Mouse (Mus musculus) hindbrain, embryonic 13.5 days (tissue): ENCODE results near the gene Fancc. TPM values are rescaled to one million over a fixed set of nuclear protein-coding genes. Genes with fewer than 3 reads are reported as not detected.
A peak's percentile ranks its signal among the peaks of the same experiment; 100 is the strongest.

ENCODE experiments used
- ATAC-seq: fragments of 200-750 bp; cut with Nextera tagmentation; 2 replicates; pipeline ENCODE4 v1.8.0; 2017; ENCODE audit warnings: moderate TSS enrichment; ENCODE audit not compliant: low FRiP score
- H3K27ac ChIP-seq: fragments of 300-500 bp; sonication (generic); 2 replicates; pipeline ENCODE4 v1.5.1; 2015; ENCODE audit warnings: inconsistent platforms, mild to moderate bottlenecking, moderate library complexity
- H3K27me3 ChIP-seq: fragments of 300-500 bp; sonication (generic); 2 replicates; pipeline ENCODE4 v1.6.1; 2015; ENCODE audit warnings: mild to moderate bottlenecking, inconsistent platforms
- H3K36me3 ChIP-seq: fragments of 300-500 bp; sonication (generic); 2 replicates; pipeline ENCODE4 v1.6.1; 2015; ENCODE audit warnings: mild to moderate bottlenecking, inconsistent platforms
- H3K4me1 ChIP-seq: fragments of 300-500 bp; sonication (generic); replicated peaks from 2 replicates; pipeline ENCODE4 v1.6.1; 2015; ENCODE audit warnings: inconsistent platforms
- H3K4me2 ChIP-seq: fragments of 300-500 bp; sonication (generic); 2 replicates; pipeline ENCODE4 v1.6.1; 2015; ENCODE audit warnings: inconsistent platforms, mild to moderate bottlenecking, moderate library complexity
- H3K4me3 ChIP-seq: fragments of 300-500 bp; sonication (generic); 2 replicates; pipeline ENCODE4 v1.5.1; 2015; ENCODE audit warnings: mild to moderate bottlenecking, inconsistent platforms
- H3K9ac ChIP-seq: fragments of 300-500 bp; sonication (generic); 2 replicates; pipeline ENCODE4 v1.6.1; 2015; ENCODE audit warnings: mild to moderate bottlenecking, inconsistent platforms
- H3K9me3 ChIP-seq: fragments of 300-500 bp; sonication (generic); 2 replicates; pipeline ENCODE4 v1.6.1; 2016; ENCODE audit warnings: inconsistent platforms
- WGBS: fragments of 180-500 bp; shearing (Covaris S2); methylation state at CpG from one replicate; pipeline ENCODE4 v1.1.7; 2015; 5-methylcytosine and 5-hydroxymethylcytosine counted together
- polyA plus RNA-seq: library from polyadenylated mRNA; unstranded; fragments of >200 nt; fragmentation: Nextera tagmentation; extraction: Ambion mirVana; gene quantifications from 2 replicates; pipeline ENCODE4 v1.2.1, GENCODE M21; 2015

Gene Fancc
- polyA plus RNA-seq, 1 experiment from 2014 or later: 16.3 TPM

DNA sequence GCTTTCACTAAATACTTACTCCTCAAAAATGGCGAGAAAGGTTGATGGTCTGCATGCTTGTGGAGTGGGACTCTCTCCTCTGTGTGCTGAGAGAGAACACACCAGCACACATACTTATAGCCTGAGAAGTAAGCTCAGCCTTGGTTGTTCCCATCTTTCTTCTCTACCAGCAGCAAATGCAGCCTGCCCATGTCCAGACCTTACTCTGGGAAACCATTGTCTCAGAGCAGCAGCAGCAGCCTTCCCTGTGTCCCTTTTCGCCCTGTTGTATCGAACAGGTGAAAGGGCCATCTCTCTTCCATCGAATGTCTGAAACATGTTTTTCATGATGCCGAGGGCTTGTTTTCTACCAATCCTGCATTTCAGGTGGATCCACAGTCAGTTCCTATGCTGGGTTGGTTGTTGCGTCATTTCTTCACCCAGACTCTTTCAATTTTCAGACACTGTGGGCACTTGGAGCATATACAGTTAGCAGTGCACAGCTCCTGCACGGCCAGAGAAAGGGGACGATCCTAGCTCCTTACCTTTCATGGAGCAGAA, 246.6 kb downstream of the Fancc start:
- ATAC-seq: no peak
- H3K4me1 ChIP-seq: 0 out of 2 replicates have a peak, but pooled peaks cover 8% of the 10 kb centered on the region
- H3K27ac ChIP-seq: no peak overlapping the region
- H3K36me3 ChIP-seq: no peaks in the 10 kb centered on the region
- H3K9me3 ChIP-seq: no peaks in the 10 kb centered on the region
- no peak overlapping the region for H3K4me2 ChIP-seq
- WGBS: 95% methylated on average over 8 of the region's 8 CpGs
- H3K4me3 ChIP-seq: no peak overlapping the region
- H3K27me3 ChIP-seq: no peaks in the 10 kb centered on the region
- H3K9ac ChIP-seq: no peak overlapping the region

DNA sequence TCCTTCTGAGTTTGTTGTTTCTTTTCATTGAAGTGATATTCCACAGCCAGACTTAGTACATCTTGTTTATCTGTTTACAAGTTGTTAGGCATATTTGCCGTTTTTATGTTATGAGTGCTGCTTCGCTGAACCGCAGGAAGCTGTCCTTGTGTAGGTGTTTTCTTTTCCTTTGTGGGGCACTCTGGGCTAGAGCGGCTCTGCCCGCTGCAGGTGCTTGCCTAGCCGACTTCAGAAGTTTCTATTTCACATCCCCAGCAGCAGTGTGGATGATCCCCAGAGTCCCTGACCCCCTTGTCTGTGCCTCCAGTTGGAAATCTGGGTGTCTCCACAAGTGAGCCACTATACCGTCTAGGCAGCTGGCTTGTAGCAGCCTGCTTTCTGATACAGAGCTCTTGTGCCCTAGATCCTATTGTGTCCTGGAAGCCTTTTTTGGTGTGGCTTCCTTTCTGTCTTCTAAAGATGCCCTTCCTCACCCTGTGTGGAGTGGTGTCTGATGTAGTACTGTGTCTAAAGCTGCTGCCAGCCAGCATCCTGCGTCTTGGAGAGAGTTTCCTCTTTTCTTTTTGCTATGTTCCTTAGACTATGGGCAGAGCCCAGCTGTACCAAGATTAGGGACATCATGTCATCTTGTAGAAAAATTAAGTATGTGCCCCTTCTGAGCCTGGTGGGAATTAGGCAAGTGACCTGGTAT, 247.2 kb downstream of the Fancc start:
- Histone ChIP-seq H3K4me2 (no peak overlapping the region), H3K4me1 (peaks cover 10% of the 10 kb centered on the region; the same call in 1 of the 2 replicates), H3K27ac (no peak overlapping the region), H3K4me3 (no peak overlapping the region), H3K36me3 (no peaks in the 10 kb centered on the region), H3K27me3 (no peaks in the 10 kb centered on the region), H3K9ac (no peak overlapping the region), H3K9me3 (no peaks in the 10 kb centered on the region)
- no peak for ATAC-seq
- 83% methylated on average over 8 of the region's 8 CpGs for WGBS

DNA sequence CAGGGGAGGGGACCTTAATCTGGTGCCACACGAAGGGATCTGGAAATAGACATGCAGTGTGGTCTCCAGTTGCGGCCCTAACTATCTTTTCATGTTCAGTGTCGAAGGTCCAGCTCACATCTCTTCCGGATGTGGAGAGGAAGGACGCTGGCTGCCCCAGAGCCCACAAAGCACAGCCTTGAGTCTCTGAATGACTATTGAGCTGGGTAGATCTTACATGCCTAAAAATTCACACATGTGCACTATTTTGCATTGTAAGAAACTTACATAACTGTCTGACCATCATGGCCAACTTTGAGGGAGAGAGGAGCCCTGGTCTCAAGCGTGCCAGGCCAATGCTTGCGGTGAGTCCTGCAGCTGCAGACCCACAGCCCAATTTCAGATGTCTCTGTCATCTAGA, 247.9 kb downstream of the Fancc start:
- no peak overlapping the region for H3K4me3 ChIP-seq
- no peaks in the 10 kb centered on the region for H3K36me3 ChIP-seq
- H3K9me3 ChIP-seq: no peaks in the 10 kb centered on the region
- WGBS: 91% methylated on average over 7 of the region's 7 CpGs
- ATAC-seq: no peak
- no peak overlapping the region for H3K27ac ChIP-seq
- no peak overlapping the region for H3K4me2 ChIP-seq
- H3K4me1 ChIP-seq: peaks cover 13% of the 10 kb centered on the region
- H3K27me3 ChIP-seq: no peaks in the 10 kb centered on the region
- no peak overlapping the region for H3K9ac ChIP-seq

DNA sequence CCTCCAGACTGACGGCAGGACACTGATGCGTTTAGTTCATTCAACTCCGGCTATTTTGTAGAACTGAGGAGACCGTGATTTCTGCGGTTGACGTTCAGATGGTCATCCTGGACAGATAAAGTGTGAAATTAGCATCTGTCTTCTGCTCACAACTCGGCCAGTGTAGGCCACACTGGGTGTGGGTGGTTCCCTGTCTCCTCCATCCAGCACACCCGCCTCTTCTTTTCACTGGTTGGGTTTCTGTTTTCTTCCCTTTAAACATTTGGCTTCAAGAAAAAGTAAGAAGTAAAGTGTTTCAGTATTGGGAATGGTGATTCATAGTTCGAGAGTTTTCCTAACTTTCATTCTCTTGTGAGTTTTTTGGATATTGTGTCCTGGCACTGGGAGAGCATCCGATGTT, 248.8 kb downstream of the Fancc start:
- H3K36me3 ChIP-seq: no peaks in the 10 kb centered on the region
- peaks cover 17% of the 10 kb centered on the region for H3K4me1 ChIP-seq
- no peaks in the 10 kb centered on the region for H3K9me3 ChIP-seq
- no peak overlapping the region for H3K4me2 ChIP-seq
- no peak overlapping the region for H3K4me3 ChIP-seq
- no peak overlapping the region for H3K9ac ChIP-seq
- ATAC-seq: no peak
- no peaks in the 10 kb centered on the region for H3K27me3 ChIP-seq
- no peak overlapping the region for H3K27ac ChIP-seq
- 94% methylated on average over 10 of the region's 10 CpGs for WGBS

DNA sequence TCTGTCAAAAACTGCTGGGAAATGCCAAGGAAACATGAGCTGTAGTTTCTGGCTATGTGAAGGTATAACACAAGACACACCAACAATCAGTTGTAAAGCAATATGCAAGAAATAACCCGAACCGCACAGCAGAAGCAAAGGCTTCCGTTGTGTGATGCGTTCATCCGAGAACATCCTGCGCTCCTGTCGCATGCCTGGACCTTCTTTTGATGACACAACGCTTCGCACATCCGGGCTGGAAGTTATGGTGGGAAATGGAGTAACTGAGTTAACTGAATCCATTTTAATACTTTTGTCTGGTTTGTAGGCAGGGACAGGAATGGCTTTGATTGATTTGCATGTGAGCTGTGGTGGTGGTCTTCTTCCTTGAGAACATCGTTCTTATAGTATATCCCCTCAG, 249.4 kb downstream of the Fancc start:
- Histone ChIP-seq H3K4me3 (no peak overlapping the region), H3K4me1 (peaks cover 22% of the 10 kb centered on the region), H3K9ac (no peak overlapping the region), H3K27me3 (no peaks in the 10 kb centered on the region), H3K36me3 (no peaks in the 10 kb centered on the region), H3K27ac (no peak overlapping the region), H3K4me2 (no peak overlapping the region), H3K9me3 (no peaks in the 10 kb centered on the region)
- no peak for ATAC-seq
- WGBS: 93% methylated on average over 11 of the region's 11 CpGs

DNA sequence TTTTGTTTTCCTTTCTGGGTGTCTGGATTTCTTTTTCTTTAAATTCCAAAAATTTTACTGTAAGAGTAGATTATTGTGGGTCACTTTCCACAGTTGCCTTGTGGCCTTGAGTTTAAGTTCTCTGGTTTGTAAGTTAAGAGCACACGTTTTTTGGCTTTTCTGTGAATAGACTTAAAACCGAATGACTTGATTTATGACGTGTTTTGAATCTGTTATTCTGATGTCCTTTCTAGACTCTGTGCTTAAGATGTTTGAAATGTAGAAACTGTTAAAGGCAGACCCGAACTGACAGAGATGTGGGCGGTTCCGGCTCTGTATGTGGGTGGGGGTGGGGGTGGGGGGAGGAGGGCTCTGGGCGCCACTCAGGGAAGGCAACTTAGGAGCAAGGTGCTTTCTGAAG, 250.0 kb downstream of the Fancc start:
- Histone ChIP-seq H3K4me1 (peaks cover 25% of the 10 kb centered on the region), H3K9me3 (no peaks in the 10 kb centered on the region), H3K27me3 (no peaks in the 10 kb centered on the region), H3K27ac (no peak overlapping the region), H3K4me2 (no peak overlapping the region), H3K9ac (no peak overlapping the region), H3K36me3 (no peaks in the 10 kb centered on the region), H3K4me3 (no peak overlapping the region)
- no peak for ATAC-seq
- WGBS: 63% methylated on average over 7 of the region's 7 CpGs

DNA sequence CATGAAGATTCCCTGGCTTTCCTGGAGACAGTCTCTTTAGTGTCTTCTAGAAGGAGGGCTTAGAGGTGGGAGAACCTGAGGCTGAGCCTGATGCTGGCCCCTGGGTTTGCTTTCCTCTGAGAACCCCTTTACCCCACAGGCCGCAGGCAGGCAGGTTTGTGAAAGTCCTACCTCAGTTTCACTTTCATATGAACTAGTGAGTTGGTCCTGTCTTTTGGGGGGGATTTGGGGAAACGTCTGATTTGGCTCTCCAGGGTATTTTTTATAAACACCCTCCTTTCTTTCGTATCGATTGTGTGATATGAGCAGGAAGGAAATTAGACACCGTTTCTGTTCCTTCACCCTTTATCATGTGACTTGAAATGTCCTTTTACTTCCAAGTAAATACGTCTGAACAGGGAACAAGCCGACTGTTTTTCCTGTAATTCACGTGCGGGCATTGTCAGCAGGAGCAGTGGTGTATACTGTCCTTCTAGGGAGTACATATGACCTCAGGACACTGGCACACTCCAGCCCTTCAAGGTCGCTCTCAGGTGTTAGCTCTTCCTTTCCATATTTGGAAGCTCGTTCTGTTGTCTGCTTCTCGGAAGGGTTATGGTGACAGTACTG, 250.6 kb downstream of the Fancc start:
- Histone ChIP-seq H3K27ac (no peak overlapping the region), H3K4me2 (no peak overlapping the region), H3K4me3 (no peak overlapping the region), H3K9ac (no peak overlapping the region), H3K9me3 (no peaks in the 10 kb centered on the region), H3K27me3 (no peaks in the 10 kb centered on the region), H3K4me1 (peaks cover 29% of the 10 kb centered on the region), H3K36me3 (no peaks in the 10 kb centered on the region)
- WGBS: 85% methylated on average over 12 of the region's 12 CpGs
- no peak for ATAC-seq

DNA sequence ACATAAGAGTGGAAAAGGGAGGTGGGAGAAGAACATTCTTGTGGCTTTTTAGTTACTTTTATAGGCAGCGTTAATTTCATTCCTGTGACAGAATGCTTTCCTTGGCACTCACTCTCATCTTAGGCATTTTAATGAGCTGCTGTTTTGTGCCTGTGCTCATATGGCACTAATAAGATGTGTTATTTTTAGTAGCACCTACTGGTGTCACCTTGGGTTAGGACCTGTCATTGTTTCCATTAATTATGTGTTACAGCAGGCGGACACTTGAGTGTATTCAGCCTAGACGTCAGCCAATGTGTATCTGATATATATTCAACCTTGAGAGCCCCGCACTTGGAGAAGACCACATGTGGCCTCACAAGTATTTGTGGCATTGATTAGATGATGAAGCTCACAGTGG, 251.3 kb downstream of the Fancc start:
- ATAC-seq: no peak
- Histone ChIP-seq H3K4me3 (no peak overlapping the region), H3K9ac (no peak overlapping the region), H3K9me3 (no peaks in the 10 kb centered on the region), H3K4me2 (no peak overlapping the region), H3K27me3 (no peaks in the 10 kb centered on the region), H3K27ac (no peak overlapping the region), H3K36me3 (no peaks in the 10 kb centered on the region), H3K4me1 (peaks cover 30% of the 10 kb centered on the region)
- 58% methylated on average over 4 of the region's 4 CpGs for WGBS

DNA sequence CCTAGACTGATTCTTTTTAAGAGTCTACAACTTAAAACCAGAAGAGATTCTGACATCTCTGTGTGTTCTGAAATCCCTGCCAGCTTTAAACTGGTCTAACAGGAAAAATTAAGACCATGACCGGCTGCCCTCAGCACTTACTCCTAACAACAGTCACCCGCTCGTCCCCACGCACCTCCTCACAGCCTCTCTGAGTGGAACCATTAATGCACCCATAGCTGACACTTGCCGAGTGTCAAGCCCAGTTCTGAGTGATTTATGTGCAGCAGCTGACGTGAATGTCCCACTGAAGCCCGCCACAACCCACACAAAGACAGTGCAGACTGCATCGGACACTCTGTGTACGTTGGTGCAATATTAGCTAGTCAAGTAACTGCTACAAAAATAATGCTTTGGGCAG, 251.9 kb downstream of the Fancc start:
- Histone ChIP-seq H3K27me3 (no peaks in the 10 kb centered on the region), H3K4me3 (no peak overlapping the region), H3K9me3 (no peaks in the 10 kb centered on the region), H3K27ac (no peak overlapping the region), H3K4me2 (no peak overlapping the region), H3K36me3 (no peaks in the 10 kb centered on the region), H3K9ac (no peak overlapping the region), H3K4me1 (peaks cover 36% of the 10 kb centered on the region)
- 46% methylated on average over 9 of the region's 9 CpGs for whole genome bisulfite sequencing
- ATAC-seq: no peak

DNA sequence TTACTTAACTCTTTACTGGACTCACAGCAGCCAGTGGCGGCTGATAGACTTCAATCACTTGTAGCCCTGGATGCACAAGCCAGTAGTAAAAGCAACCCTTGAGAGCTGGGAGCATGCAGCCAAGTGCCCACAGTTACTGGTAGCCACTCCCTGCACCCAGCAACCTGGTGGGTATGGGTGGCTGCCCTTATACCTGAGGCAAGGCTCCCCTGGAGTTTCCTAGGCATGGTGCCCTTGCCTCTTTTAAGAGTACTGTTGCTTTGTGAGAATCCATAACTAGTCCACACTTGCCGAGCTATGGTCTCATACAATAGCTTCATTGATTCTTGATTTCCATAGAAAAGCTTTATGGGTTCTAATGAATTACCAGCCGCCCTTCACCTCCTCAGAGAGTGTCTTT, 252.7 kb downstream of the Fancc start:
- Histone ChIP-seq H3K27me3 (no peaks in the 10 kb centered on the region), H3K9me3 (no peaks in the 10 kb centered on the region), H3K27ac (no peak overlapping the region), H3K4me2 (no peak overlapping the region), H3K4me1 (peaks cover 37% of the 10 kb centered on the region), H3K4me3 (no peak overlapping the region), H3K9ac (no peak overlapping the region), H3K36me3 (no peaks in the 10 kb centered on the region)
- no peak for ATAC-seq
- WGBS: 55% methylated on average over 3 of the region's 3 CpGs

DNA sequence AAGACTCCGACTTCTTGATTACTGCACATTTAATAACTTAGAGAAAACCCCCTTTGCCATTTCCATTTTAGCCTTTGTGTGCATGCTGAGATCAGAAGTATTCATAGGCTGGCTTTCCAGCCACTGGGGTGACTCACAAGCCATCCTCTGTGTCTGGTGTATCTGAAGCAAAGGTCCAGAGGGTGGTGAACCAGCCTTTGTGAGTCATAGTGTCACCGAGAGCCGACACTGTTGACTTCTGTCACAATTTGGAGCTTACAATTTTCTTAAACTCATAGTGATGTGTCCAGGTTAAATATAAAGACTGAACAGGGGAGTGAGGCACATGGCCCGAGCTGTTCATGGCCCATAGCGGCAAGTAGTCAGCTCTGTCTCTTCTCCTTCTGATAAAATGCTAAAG, 253.5 kb downstream of the Fancc start:
- H3K36me3 ChIP-seq: no peaks in the 10 kb centered on the region
- no peaks in the 10 kb centered on the region for H3K27me3 ChIP-seq
- ATAC-seq: no peak
- no peaks in the 10 kb centered on the region for H3K9me3 ChIP-seq
- H3K4me3 ChIP-seq: no peak overlapping the region
- no peak overlapping the region for H3K4me2 ChIP-seq
- H3K9ac ChIP-seq: no peak overlapping the region
- WGBS: 78% methylated on average over 5 of the region's 5 CpGs
- no peak overlapping the region for H3K27ac ChIP-seq
- H3K4me1 ChIP-seq: peaks cover 41% of the 10 kb centered on the region

DNA sequence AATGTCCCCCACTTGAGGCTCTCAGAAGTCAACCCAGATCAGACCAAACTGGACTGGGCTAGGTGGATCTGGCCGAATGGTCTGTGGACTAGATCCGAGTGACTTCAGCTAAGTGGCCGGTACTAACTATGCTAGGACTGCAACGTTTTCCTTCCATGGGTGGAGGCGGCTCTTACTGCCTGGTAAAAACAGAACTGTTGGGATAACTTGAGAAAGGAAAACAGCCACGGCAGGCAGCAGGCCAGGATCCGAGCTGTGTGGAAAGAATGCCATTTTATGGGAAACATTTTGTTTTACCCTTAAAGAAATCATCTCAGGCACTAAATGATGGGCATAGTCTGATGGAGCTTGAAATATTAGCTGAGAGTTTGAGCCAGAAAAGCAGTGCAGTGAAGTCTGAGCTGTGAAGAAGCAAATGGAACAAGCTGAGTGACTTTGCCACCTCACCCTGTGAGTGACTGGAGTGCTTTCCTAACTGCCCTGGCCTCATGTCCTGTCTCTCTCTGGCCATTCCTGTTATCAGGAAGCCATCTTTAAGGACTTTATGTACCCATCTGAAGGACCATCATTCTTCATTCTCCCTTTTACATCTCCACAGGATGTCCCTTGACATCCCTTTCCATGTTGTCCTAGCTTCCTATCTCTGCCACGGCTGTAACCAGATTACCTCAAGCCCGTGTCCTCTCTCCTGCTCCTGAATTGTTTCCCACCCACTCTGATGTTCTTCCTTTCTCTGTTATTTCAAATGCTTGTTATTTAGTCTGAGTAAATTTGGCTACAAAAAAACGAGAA, 254.5 kb downstream of the Fancc start:
- WGBS: 79% methylated on average over 10 of the region's 10 CpGs
- peaks cover 41% of the 10 kb centered on the region for H3K4me1 ChIP-seq
- ATAC-seq: no peak
- peak overlapping the region; percentile 9; the same call in 1 of the 2 replicates for H3K4me3 ChIP-seq
- H3K9ac ChIP-seq: no peak overlapping the region
- H3K9me3 ChIP-seq: no peaks in the 10 kb centered on the region
- H3K27me3 ChIP-seq: no peaks in the 10 kb centered on the region
- H3K36me3 ChIP-seq: no peaks in the 10 kb centered on the region
- peak overlapping the region; percentile 83; the same call in 1 of the 2 replicates for H3K4me2 ChIP-seq
- H3K27ac ChIP-seq: no peak overlapping the region
